Mouse (Mus musculus) CH12F3 (cell line): ENCODE data around the gene 1700015G11Rik.

ENCODE experiments used
- in situ Hi-C: fragments of 300-500 bp; cut with MboI; formaldehyde crosslinking; loops from 2 replicates; pipeline ENCODE4 v1.14.3; 2020; ENCODE audit warnings: low sequenced_read_pairs

1700015G11Rik gene

DNA sequence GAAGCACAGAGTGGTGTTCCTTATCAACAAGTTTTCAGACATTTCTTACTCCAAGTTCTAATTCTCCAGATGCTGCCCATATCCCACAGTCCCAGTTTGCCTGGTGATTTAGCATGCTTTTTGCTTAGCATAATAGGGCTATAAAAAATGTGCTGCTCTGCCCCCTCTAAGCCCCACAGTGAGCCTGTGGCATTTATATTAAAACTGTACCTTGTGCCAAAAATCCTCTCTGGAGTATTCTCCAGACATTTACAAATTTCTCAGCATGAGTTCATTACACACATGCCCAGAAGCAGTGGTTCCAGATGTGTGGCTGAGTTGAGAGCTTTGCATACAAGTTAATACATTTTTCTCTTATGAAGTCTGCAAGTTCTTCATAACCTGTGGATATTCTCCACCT, 46.1 kb downstream of the 1700015G11Rik start:
- in situ Hi-C loops, result no loop called here

GRCm38 (mm10) chr7:51967581-51967980, 47.9 kb downstream of the 1700015G11Rik start:
- in situ Hi-C loops, result no loop called here

GRCm38 (mm10) chr7:51964681-51965080, 50.8 kb downstream of the 1700015G11Rik start:
- in situ Hi-C loops, result no loop called here

DNA sequence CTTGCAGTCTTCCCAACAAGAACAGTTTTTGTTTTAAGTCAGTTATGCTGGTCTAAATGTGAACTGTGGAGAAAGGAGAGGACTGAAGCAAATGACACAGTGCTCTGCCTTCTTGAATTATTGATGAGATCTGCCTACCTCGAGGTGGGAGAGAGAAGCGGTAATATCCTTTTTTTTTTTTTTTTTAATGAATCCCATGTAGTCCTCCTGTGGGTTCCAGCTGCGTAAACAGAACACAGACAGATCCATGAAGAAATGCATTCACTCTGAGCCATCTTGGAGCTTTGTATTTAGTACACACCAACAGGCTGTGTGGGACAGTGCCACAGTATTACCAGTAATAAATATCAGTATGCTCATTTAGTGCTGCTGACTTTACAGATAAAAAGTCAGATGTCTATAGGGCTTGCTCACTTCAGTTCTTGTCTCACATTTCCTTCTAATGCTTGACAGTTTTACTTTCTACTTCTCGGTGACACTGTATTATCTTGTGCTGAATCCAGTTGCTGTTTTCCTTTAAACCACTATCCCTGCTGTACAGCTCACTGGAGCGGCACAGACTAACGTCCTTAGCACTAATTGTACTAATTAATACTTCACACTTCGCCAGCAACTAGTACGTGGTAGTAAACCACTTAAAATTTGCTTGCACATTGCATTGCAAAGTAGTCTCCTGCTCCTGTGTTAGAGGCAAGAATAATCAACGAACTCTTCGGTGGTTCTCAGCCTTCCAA, 53.1 kb downstream of the 1700015G11Rik start:
- in situ Hi-C loops, result no loop called here
